Mouse (Mus musculus) G1E (cell line): ENCODE data around the gene Tmem255a.

ENCODE experiments used
- CTCF ChIP-seq: IDR thresholded peaks from 2 replicates; pipeline ENCODE4 v1.5.1; 2012; ENCODE audit warnings: low read depth, low read length, inconsistent platforms, mixed read lengths
- GATA1 ChIP-seq: IDR thresholded peaks from 2 replicates; pipeline ENCODE4 v1.6.1; 2012; ENCODE audit warnings: borderline replicate concordance, low read length, inconsistent platforms, mixed read lengths
- POLR2AphosphoS5 ChIP-seq: IDR thresholded peaks from 2 replicates; pipeline ENCODE4 v1.6.1; 2012; ENCODE audit warnings: low read depth, low read length, inconsistent platforms; ENCODE audit not compliant: insufficient replicate concordance

- TF ChIP-seq CTCF, result peak; percentile 69
- TF ChIP-seq GATA1, result no peak
- no peak for TF ChIP-seq POLR2AphosphoS5
Observed at GRCm38 (mm10) chrX:38237731-38238130, 14.5 kb downstream of the Tmem255a start.
